Mouse (Mus musculus): Measurements from ENCODE around the gene Cdc14a.

Gene Cdc14a

DNA sequence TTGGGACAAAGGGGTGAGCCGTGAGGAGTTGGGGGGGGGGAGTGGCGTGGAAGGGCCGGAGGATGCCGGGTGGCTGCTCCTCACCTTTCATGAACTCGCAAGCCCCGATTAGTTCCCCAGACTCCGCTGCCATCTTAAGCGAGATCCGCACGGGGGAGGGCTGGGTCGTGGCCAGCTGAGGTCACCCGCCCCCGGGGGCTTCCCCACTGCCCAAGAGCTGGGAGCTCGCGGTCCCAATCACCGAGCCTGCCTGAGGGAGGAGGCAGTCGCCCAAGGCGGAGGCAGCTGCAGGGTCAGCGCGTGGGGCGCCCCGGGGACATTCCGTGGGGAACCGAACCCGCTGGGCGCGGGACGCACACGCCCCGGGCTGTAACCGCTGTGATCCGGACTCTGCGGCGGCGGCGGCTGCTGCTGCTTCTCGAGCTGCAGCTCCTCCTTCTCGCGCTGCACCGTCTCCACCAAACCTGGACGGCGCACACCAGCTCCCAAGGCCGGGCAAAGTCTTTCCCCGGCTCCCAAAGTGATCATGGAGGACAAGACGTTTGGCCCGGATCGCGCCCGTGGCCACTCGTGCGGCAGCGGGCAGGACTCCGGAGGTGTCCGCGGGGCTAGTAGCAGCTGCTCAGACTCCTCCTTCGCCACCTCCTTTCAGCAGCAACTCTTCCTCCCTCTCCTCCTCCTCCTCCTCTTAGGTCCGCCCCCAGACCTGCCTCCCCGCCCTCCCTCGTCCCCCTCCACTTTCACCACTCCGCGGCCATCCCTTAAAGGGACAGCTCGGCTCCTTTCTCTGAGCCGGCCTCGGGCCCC is at the start of gene Cdc14a:
Cdc14a (minus strand) TSS at position 680 of the 807 bp plus-strand sequence.
- peak; percentile 25 for DNase-seq

DNA sequence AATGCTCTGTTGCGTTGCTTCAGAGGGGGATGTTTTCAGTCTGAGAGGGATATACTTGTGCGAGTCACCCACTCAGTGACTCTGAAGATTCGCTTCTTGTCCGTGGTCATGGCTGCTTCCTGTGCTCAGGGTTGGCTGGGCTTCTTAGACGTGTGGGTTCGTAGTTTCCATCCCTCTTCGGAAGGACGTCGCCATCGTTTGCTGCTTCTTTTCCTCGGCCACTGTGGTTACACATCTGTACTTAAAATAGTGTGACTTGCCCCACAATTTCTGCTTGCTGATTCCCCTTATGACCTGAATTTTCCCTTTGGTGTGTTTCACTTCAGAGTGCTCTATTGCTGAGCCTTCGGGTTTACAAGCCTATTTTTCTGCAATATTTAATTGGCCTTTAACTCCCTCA is 41.9 kb upstream of the Cdc14a start:
- no peak for DNase-seq

DNA sequence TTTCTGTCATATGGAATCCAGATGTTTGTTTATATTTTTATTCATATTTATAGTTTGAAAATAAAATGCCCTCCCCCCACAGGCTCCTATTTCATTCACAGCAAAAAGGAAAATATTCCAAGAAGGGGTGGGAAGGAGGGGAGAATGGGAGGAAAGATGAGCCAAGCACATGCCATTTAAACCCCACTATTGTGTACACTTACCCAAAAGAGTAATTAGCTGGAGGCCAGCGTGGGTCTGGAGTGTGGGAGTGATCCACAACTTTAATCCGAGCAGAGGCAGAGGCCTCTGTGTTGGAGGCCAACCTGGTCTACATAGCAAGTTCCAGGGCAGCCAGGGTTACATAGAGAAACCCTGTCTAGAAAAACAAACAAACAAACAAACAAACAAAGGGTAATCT is 40.5 kb upstream of the Cdc14a start:
- DNase-seq = no peak

DNA sequence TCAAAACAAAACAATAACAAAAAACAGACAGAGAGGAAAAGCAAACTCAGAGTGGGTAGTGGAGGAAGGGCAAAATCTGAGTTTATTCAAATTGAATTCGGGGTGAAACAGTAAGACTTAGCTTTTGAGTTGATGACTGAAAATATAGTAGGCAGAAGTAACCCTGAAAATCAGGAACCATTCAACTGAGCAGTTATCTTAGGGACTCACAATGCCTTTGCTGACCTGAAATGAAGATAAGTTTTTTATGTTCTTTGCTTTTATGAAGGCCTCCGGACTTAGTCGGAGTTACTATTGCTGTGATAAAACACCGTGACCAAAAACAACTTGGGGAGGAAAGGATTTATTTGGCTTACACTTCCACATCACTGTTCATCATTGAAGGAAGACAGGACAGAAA is 37.2 kb upstream of the Cdc14a start:
- DNase-seq = no peak

DNA sequence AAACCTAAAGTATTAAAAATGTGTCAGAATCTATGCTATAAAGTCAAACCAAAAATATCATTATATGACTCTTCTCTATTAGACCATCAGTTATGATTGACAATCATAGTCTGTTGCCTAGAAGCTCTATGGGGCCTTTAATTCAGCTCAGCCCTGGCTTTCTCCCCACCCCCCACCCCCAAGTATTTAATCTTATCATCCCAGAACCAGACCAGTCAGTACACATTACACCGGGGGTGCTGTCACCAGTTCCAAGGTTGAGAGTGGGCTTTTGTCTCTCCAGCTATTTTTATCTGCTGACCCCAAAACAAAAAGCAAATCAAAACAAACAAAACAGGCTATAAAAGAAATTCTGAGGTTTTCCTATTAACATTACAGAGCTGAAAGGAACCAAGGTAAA is 30.7 kb upstream of the Cdc14a start:
- DNase-seq = no peak

DNA sequence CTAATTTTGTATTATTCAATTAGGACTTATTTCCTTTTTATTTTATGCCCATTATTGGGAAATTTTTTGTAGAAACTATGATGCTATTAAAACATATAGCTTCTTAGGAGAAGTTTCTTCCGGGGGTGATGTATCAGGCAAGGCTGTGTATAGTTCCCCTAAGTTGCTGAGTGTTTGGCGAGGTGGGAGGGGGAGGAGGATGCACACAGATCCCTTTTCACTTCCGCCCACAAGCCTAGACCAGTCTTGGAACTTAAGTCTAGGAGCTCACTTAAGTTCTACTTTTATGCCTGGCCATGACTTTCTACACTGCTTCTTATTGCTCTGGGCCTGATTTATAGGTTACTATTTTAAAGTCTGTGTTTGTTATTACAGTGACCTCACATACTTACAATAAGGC is 26.9 kb upstream of the Cdc14a start:
- DNase-seq = no peak

DNA sequence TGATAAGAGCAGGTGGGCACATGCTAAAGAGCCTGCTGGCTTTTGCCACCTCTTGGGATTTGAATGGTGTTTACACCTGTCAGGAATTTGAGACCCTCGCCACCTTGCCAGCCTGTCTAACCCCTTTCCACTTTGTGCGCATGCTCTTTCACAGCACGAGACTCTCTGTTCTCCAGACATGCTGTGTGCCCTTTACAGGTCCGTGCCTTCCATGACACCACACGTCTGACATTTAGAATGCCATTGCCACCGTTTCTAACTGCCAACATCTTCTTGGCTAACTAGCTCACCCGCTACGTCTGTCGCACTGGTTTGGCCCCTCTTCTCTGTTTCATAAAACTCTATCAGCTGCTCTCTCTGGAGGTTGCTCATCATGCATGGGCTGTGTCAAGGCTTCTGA is 20.5 kb upstream of the Cdc14a start:
- DNase-seq = no peak

DNA sequence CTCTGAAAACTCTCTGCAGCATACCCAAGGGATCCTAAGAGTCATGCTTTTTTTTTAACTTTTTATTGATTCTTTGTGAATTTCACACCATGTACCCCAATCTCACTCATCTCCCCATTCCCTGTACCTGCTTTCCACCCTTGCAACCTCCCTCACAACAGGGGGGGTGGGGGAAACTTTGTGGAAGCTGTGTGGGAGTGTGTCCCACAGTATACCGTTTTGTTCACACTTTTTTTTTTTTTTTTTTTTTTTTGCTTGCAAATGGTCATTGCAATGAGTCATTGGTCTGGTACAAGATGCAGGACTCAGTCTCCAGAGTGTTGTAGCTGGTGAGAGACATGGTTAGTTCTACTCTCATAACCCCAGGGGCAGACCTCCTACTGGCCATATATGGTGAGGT is 19.0 kb upstream of the Cdc14a start:
- DNase-seq = no peak

DNA sequence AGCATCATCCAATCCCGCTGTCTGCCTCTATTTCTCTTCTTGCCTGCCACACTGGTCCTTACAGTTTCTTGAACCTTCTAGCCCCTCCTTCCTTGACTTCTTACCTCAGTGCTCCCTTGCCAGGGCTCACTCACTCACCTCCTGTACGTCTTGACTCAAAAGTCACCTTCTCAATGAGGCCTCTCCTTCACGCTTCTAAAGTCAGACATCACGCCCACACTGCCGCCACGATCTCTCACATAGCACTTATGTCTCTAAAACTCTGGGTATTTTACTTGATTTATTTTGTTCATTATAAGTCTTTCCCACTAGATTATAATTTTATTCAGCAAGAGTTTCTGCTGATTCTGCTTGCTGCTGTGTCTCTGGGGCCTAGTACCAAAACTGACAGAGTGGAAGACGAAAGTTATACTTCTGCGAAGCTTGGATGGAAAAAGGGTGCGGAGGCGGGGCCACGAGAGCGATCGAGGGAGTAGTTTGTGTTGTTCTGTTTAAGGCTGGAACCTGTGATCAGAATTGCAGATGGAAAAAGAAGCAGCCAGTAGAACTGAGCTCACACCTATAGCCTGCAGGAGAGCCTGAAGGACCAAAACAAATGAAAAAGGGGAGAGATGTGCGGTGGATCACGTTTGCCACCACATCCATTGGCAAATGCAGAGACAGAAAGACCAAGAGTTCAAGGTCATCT is 17.8 kb upstream of the Cdc14a start:
- no peak for DNase-seq

DNA sequence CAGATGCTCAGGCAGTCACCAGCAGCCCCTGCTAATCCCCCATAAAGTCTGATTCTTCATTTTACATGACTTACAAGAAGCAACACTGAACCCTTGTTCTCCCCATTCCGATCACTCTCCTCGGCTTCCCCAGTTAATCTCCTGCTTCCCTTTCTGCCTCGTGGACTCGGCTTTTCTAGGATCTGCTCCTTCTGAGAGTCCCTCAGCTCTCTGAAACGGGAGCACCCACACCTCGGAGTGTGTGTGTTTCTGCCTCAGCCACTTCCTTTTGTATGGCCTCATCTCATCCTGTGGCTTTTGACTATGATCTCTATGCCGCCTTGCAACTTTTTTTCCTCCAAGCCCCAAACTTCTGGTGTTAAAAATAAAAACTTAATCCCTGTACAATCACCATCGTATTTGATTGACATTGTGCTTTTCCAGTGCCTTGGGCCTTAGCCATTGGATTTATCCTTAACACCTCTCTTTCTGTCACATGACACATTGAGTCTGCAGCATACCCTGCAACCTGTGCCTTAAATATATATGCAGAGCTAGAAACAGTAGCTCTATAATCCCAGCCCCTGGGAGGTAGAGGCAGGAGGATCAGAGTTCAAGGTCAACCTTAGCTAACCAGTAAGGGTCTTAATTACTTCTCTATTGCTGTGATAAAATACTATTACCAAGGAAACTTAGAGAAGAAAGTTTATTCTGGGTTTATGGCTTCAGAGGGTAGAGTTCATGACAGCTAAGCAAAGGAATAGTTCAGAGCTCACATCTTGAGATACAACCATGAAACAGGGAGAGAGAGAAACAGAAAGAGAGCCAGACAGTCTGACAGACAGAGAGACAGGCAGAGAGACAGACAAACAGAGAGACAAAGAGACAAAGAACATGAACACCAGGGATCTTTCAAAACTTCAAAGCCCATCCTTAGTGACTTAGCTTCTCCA is 16.5 kb upstream of the Cdc14a start:
- no peak for DNase-seq

DNA sequence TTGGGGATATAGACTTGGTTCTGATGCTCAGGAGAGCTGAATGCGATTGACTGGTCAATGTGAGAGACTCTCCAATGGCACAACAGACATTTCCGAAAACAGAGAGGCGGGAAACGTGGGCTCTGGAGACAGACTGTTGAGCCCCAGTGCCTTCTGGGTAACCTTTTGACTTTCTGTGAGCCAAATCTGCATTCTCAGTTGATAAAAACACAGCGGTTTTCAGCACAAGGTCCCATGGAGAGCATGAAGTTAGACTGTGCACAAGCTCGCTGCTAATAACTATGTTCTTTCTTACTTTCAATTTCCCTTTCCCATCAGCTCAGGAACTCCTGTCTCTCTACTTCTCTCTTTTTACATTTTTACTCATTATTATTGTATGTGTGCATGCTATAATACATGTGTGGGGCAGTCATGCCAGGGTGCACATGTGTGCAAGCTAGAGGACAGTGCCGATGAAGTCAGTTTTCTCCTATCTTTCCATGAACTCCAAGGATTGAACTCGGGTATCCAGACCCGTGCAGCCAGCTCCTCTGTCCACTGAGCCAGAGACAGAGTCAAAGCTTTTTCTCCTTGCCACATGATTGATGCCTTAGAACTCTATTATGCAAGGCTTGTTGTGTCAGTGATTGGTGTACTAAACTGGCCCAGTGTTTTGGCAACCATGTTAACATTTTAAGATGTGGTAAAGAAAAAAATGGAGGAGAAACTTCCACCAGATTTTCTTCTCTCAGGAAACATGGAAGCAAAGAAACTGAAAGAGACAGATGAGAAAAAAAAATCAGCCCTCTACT is 13.2 kb upstream of the Cdc14a start:
- no peak for DNase-seq

DNA sequence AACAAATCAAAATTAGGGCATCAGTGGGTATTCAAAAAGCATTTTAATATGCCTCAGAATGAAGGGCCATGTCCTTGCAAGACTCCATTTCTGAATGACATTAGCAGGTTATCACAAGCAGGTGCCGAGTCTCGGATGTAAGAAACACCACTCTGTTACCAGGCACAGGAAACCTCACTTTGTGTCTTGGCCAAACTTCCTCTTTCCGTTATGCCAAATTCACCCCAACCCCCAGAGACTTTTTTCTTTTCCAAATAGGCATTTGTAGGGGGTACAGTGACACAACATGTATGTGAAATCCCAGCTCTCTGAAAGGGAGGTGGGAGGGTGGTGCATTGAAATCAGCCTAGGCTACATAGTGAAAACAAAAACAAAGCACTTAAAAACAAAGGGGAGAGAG is 12.3 kb upstream of the Cdc14a start:
- no peak for DNase-seq

DNA sequence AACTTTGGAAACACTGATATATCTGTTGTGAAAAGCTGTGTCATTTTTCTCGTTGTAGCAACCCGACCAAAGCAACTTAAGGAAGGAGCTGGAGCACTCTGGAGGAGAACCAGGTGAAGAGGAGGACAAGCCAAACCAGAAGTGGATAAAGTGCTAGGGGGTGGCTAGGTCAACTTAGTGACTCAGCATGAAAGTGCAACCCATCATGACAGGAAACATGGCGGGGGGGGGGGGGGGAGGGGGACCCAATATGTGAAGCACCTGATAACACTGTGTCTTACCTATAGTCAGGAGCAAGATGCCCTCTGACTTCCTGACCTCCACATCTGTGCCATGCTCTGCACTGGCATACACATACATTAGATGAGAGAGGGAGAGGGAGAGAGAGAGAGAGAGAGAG is 10.9 kb upstream of the Cdc14a start:
- DNase-seq = no peak

DNA sequence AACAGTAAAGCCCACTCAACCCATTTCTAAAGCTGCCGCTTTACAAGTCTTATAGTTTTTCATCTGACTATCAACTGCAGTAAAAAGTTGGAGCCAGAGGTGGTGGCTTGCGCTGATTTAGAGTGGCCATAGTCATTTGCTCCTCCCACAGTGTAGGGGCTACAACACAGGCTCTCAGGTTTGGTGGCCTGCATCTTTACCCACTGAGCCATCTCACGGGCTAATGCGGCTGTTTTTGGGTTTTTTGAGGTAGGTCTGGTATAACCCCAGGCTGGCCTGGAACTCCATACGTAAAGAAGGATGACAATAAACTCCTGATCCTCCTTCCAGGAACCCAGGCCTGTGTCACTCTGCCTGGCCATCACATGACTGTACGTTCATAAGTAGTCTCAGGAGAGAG is 2.1 kb upstream of the Cdc14a start:
- no peak for DNase-seq

DNA sequence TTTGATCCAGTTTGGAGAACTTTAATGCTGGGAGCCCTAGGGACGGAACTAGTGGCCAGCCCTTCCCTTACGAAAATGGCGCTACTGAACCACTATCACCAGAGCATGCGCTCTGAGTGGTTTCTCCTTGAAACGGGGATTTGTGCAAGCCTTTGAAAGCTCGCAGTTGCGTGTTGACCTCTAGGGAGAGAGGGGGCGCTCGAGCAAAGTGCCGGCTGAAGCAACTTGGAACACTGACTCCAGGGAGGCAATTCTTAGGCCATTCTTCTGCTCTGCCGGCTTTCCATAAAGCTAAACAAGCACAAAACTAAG is 1.1 kb upstream of the Cdc14a start:
- peak; percentile 63 for DNase-seq

DNA sequence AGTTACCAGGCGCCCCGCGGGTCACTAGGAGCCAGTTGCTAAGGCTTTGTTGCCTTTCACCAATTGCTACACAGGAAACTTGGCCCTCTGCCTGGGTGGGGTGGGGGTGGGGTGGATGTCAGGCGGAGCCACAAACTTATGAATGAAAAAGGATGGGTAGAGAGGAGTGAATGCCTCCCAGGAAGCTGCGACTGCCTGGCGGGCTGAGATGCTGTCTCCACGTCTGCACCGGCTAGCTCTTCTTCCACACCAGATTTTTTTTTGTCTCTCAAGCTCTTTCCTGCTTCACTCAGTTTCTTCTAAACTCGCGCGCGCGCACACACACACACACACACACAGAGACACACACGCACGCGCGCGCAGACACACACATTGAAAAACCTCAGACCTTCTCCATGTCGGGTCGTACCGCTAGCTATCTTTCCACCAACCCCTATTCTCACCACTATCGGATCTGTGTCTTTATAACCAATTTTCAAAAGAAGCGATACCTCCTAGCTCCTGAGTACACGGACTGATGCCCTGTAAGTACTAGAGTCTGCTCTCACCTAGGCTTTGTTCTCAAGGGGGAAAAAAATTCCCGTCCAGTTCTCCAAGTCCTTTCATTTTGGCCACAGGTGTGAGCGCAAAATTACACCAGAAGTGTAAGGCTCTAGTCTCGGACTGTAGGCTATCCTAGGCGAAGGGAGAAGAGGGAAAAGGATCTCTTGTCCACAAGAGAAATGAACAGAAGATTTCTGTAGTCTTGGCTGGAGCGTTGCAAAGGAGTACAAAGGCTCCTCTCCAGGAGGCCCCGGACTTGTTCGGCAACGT is 534 bp upstream of the Cdc14a start:
- DNase-seq = peak; percentile 45

DNA sequence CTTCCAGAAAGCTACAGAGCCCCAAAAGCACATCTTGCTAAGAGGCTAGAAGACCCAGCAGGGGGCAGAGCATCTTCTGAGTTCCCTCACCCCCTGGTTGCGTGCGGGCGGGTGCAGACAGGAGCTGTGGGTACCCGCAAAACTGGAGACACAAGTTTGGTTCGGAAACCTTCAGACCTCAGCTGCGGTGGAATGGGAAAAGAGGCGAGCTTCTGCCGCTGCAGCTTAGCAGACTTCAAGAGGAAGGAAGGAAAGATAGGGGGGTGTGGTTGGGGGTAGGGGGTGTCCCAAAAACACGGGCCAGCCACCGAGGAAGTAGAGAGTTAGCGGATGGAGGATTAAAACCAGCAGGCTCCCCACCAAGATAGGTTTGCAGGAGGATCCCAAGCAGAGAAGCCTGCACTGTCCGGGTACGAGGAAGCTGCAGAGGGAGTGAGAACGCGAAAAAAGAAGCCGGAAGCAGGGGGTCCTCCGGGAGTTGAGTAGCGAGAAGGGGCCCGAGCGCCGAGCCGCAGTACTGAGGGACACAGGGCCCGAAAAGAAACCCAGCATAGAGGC is 958 bp downstream of the Cdc14a start:
- peak; percentile 19 for DNase-seq

DNA sequence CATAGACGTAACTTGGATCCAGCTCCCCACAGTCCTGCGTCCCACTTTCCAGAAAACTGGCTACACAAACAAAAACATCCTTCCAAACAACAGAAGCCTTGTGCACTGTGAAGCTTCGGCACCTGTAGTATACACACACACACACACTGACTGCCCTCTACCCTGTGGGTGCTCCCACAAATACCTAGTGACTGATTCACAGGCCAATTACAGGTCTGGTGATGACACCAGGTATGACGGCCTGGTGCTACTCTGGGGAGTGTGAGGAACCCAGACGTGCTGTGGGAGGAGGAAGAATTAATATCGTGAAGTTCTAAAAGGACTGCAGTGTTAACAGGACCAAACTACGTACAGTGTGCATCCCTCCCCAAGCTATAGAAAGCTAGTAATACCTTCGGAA is 1.8 kb downstream of the Cdc14a start:
- no peak for DNase-seq

DNA sequence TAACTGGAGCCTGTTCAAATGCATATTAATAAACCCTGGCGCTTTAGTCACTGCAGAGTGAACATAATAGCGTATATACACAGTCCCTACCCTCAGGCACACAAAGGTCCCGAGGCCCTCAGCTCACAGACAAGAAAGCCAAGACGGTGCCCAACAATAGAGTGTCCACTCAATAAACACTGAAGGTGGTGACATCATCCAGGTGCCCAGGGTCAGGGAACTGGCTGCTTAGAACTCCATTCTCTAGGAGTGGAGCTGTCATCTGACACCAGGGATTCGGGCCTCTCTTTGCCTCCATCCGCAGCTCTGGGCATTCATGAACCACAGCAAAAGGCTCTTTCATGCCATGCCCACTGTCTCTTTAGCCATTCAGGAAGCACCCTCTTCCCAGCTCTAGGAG is 2.7 kb downstream of the Cdc14a start:
- no peak for DNase-seq

DNA sequence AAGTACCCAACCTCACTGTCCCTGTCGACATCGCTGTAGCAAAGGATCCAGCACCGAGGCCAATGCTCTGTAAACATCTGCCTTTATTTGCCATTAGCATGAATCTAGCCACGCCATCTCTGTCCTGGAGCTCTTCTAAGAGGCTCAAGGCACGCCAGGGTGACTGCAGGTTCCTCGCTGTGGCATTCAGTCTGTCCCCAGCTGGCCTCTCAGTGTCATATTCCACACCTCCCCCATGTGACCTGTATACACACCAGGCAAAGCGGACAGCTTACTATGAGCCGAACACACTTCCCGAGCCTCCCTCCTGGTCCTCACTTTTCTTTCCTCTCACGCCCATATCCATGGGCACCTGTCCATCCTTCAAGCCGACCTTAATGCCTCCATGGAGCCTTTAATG is 4.0 kb downstream of the Cdc14a start:
- no peak for DNase-seq

DNA sequence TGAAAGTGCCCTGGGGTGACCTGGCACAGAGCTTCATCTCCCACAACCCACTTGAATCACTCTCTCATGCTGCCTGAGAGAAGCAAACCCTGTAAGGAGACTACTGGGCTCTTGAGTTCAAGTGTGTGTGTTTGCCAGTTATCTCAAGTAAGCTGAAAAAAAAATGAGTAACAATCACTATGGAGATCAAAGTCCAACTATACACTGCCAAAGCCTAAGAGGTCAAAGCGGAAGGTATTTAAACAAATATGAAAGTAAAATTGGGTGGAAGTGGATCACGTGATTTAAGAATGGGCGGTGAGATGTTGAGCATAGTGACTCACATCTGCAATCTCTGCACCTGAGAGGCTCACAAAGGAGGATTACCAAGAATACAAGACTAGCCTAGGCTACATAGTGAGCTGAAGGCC is 9.4 kb downstream of the Cdc14a start:
- DNase-seq = no peak

Data from cerebellum, adult 8-10 months (tissue).